12 mouse cellular contexts compared by ENCODE assay signal in genomic region chr2:75998692-75999091, GRCm38 (mm10). TPM values are rescaled to one million over a fixed set of nuclear protein-coding genes. Genes with fewer than 3 reads are reported as not detected.
DNase-seq lines count a peak whose midpoint lies in the region; ATAC-seq and TF ChIP-seq lines count a peak whose summit lies in the region.
"Had no signal": no experiment of that assay in that cellular context is flagged by ENCODE, and none has a peak within 500 bp of the region (broad histone marks: within the 10 kb centered on the region; RNA-seq: fewer than 3 reads in every experiment).

No protein-coding gene starts in this region.

- peak overlapping the region; percentile 50; the same call in 1 of the 2 replicates for H3K27ac ChIP-seq in intestine, postnatal 0 days (ENCODE audit: low read depth, low read length)
- H3K27ac ChIP-seq in intestine, embryonic 16.5 days (ENCODE audit: low read length): no peak overlapping the region
- no peak overlapping the region for H3K27ac ChIP-seq in stomach, embryonic 15.5 days
- H3K27ac ChIP-seq in stomach, postnatal 0 days (replicated peaks): no peak overlapping the region
- peak overlapping the region; percentile 7; the same call in 1 of the 2 replicates for H3K27ac ChIP-seq in hindbrain, embryonic 14.5 days
- H3K27ac ChIP-seq: hindbrain, embryonic 15.5 days had no signal

- no peak for DNase-seq in stomach, postnatal 0 days (ENCODE audit: low spot score)
- DNase-seq in hindbrain, embryonic 14.5 days (ENCODE audit: low spot score): peak; percentile 40
- DNase-seq in frontal cortex, postnatal 14 days (ENCODE audit: low spot score in 2 of 2): no peak
- no peak for DNase-seq in left cerebral cortex, postnatal 25 days (ENCODE audit: low spot score in 2 of 2)
- no peak for DNase-seq in frontal cortex, postnatal 25 days (ENCODE audit: low spot score in 2 of 2)
- DNase-seq: gastrocnemius, postnatal 10 days; liver, postnatal 0 days had no signal

- H3K27me3 ChIP-seq in intestine, postnatal 0 days (replicated peaks; ENCODE audit: control insufficient read depth, insufficient read depth, low read length): 0 out of 2 replicates have a peak, but pooled peaks cover 8% of the 10 kb centered on the region
- H3K27me3 ChIP-seq in intestine, embryonic 16.5 days (replicated peaks; ENCODE audit: control insufficient read depth, insufficient read depth, low read length): no peaks in the 10 kb centered on the region
- H3K27me3 ChIP-seq in stomach, embryonic 15.5 days (replicated peaks): no peaks in the 10 kb centered on the region
- no peaks in the 10 kb centered on the region for H3K27me3 ChIP-seq in stomach, postnatal 0 days (ENCODE audit: control insufficient read depth, insufficient read depth, low read length)
- H3K27me3 ChIP-seq in hindbrain, embryonic 14.5 days (ENCODE audit: control insufficient read depth, insufficient read depth, low read length): no peaks in the 10 kb centered on the region
- H3K27me3 ChIP-seq: hindbrain, embryonic 15.5 days had no signal

- H3K4me2 ChIP-seq in intestine, postnatal 0 days (replicated peaks; ENCODE audit: low read depth): no peak overlapping the region
- no peak overlapping the region for H3K4me2 ChIP-seq in intestine, embryonic 16.5 days (ENCODE audit: low read depth, low read length)
- 0 out of 2 replicates have a peak overlapping the region, but pooled peaks have one; percentile 9 for H3K4me2 ChIP-seq in stomach, embryonic 15.5 days
- no peak overlapping the region for H3K4me2 ChIP-seq in stomach, postnatal 0 days (replicated peaks; ENCODE audit: low read depth)
- no peak overlapping the region for H3K4me2 ChIP-seq in hindbrain, embryonic 14.5 days (replicated peaks)
- H3K4me2 ChIP-seq: hindbrain, embryonic 15.5 days had no signal

- H3K4me1 ChIP-seq in intestine, postnatal 0 days (replicated peaks; ENCODE audit: control insufficient read depth, insufficient read depth, low read length): no peaks in the 10 kb centered on the region
- H3K4me1 ChIP-seq in intestine, embryonic 16.5 days (ENCODE audit: control insufficient read depth, insufficient read depth, low read length): peaks cover 7% of the 10 kb centered on the region; the same call in 1 of the 2 replicates
- 0 out of 2 replicates have a peak, but pooled peaks cover 4% of the 10 kb centered on the region for H3K4me1 ChIP-seq in stomach, embryonic 15.5 days
- no peaks in the 10 kb centered on the region for H3K4me1 ChIP-seq in stomach, postnatal 0 days (replicated peaks; ENCODE audit: control insufficient read depth, insufficient read depth)
- H3K4me1 ChIP-seq in hindbrain, embryonic 14.5 days (replicated peaks; ENCODE audit: control insufficient read depth, insufficient read depth, low read length): 0 out of 2 replicates have a peak, but pooled peaks cover 4% of the 10 kb centered on the region

- TF ChIP-seq CTCF in intestine, postnatal 0 days (IDR thresholded peaks at IDR 0.05; ENCODE audit: low read depth): no peak
- no peak for TF ChIP-seq CTCF in stomach, postnatal 0 days (IDR thresholded peaks at IDR 0.05; ENCODE audit: low read depth)

- WGBS in intestine, postnatal 0 days: 43% methylated on average over 8 of the region's 8 CpGs
- WGBS in intestine, embryonic 16.5 days: 32% methylated on average over 8 of the region's 8 CpGs
- WGBS in stomach, embryonic 15.5 days: 27% methylated on average over 8 of the region's 8 CpGs
- WGBS in stomach, postnatal 0 days: 28% methylated on average over 8 of the region's 8 CpGs
- WGBS in hindbrain, embryonic 14.5 days: 27% methylated on average over 8 of the region's 8 CpGs

- H3K4me3 ChIP-seq in intestine, postnatal 0 days (ENCODE audit: low read depth, low read length): no peak overlapping the region
- no peak overlapping the region for H3K4me3 ChIP-seq in intestine, embryonic 16.5 days (ENCODE audit: low read length)
- no peak overlapping the region for H3K4me3 ChIP-seq in stomach, embryonic 15.5 days (replicated peaks)
- H3K4me3 ChIP-seq in stomach, postnatal 0 days (ENCODE audit: low read depth, low read length): no peak overlapping the region
- no peak overlapping the region for H3K4me3 ChIP-seq in hindbrain, embryonic 14.5 days (replicated peaks; ENCODE audit: low read length)
- H3K4me3 ChIP-seq: hindbrain, embryonic 15.5 days had no signal

- ATAC-seq in intestine, postnatal 0 days: no peak
- ATAC-seq in intestine, embryonic 16.5 days: no peak
- ATAC-seq in stomach, embryonic 15.5 days (ENCODE audit: insufficient read depth, low FRiP score, low read depth): no peak; the same call in 1 of the 2 replicates
- no peak for ATAC-seq in stomach, postnatal 0 days (ENCODE audit: low FRiP score, low TSS enrichment)
- ATAC-seq in hindbrain, embryonic 14.5 days (ENCODE audit: low FRiP score): no peak

- intact Hi-C loops in left cerebral cortex, postnatal 25 days (cut with DNase I): no loop called here

- TF ChIP-seq EP300 in stomach, postnatal 0 days (optimal IDR thresholded peaks at IDR 0.05): no peak

- no peak overlapping the region for H3K9ac ChIP-seq in intestine, postnatal 0 days (ENCODE audit: low read depth, low read length)
- H3K9ac ChIP-seq in intestine, embryonic 16.5 days (ENCODE audit: low read depth, low read length): no peak overlapping the region
- H3K9ac ChIP-seq in stomach, embryonic 15.5 days: no peak overlapping the region
- H3K9ac ChIP-seq in stomach, postnatal 0 days (ENCODE audit: low read length): no peak overlapping the region
- H3K9ac ChIP-seq in hindbrain, embryonic 14.5 days: no peak overlapping the region
- H3K9ac ChIP-seq: hindbrain, embryonic 15.5 days; liver, postnatal 0 days had no signal

- no peaks in the 10 kb centered on the region for H3K9me3 ChIP-seq in intestine, postnatal 0 days (ENCODE audit: control insufficient read depth)
- H3K9me3 ChIP-seq in intestine, embryonic 16.5 days (ENCODE audit: control insufficient read depth, low read length): no peaks in the 10 kb centered on the region
- no peaks in the 10 kb centered on the region for H3K9me3 ChIP-seq in stomach, embryonic 15.5 days
- no peaks in the 10 kb centered on the region for H3K9me3 ChIP-seq in stomach, postnatal 0 days (ENCODE audit: control insufficient read depth, low read length)
- no peaks in the 10 kb centered on the region for H3K9me3 ChIP-seq in hindbrain, embryonic 14.5 days (ENCODE audit: control insufficient read depth, low read length)
- H3K9me3 ChIP-seq: hindbrain, embryonic 15.5 days had no signal

- H3K36me3 ChIP-seq in intestine, postnatal 0 days (ENCODE audit: control insufficient read depth, insufficient read depth): no peaks in the 10 kb centered on the region
- H3K36me3 ChIP-seq in intestine, embryonic 16.5 days (ENCODE audit: control insufficient read depth, insufficient read depth, low read length): no peaks in the 10 kb centered on the region
- H3K36me3 ChIP-seq in stomach, embryonic 15.5 days: no peaks in the 10 kb centered on the region
- no peaks in the 10 kb centered on the region for H3K36me3 ChIP-seq in stomach, postnatal 0 days (ENCODE audit: control insufficient read depth, insufficient read depth, low read length)
- H3K36me3 ChIP-seq in hindbrain, embryonic 14.5 days (replicated peaks; ENCODE audit: control insufficient read depth, insufficient read depth): no peaks in the 10 kb centered on the region
- H3K36me3 ChIP-seq: hindbrain, embryonic 15.5 days had no signal

RNA-seq across cellular contexts. Expression of gene Ttc30a1, which starts 16.9 kb away (rescaled TPM):
- polyA plus RNA-seq in intestine, postnatal 0 days (2015; fragmentation: Nextera tagmentation; extraction: Ambion mirVana): 2.4 and 2.6 TPM in 2 replicates
- polyA plus RNA-seq in intestine, embryonic 16.5 days (2015; fragmentation: Nextera tagmentation; extraction: Ambion mirVana): 5.1 and 5.2 TPM in 2 replicates
- 6.1 and 7.2 TPM in 2 replicates for polyA plus RNA-seq in stomach, embryonic 15.5 days (2015; fragmentation: Nextera tagmentation; extraction: Ambion mirVana)
- 3.3 and 3.8 TPM in 2 replicates for polyA plus RNA-seq in stomach, postnatal 0 days (2015; fragmentation: Nextera tagmentation; extraction: Ambion mirVana)
- polyA plus RNA-seq in hindbrain, embryonic 14.5 days (2014; fragmentation: Nextera tagmentation; extraction: Ambion mirVana): 8.7 and 9.2 TPM in 2 replicates
- 1 to 10 TPM; 2.8 to 3.1 TPM for total RNA-seq in left cerebral cortex, postnatal 25 days (2021)

RNA-seq across cellular contexts. Expression of gene Ttc30a2, which starts 20.7 kb away (rescaled TPM):
- 0.13 and 0.23 TPM in 2 replicates for polyA plus RNA-seq in intestine, postnatal 0 days (2015; fragmentation: Nextera tagmentation; extraction: Ambion mirVana)
- 0.15 and 0.22 TPM in 2 replicates for polyA plus RNA-seq in intestine, embryonic 16.5 days (2015; fragmentation: Nextera tagmentation; extraction: Ambion mirVana)
- 0.19 and 0.37 TPM in 2 replicates for polyA plus RNA-seq in stomach, embryonic 15.5 days (2015; fragmentation: Nextera tagmentation; extraction: Ambion mirVana)
- 0.17 and 0.27 TPM in 2 replicates for polyA plus RNA-seq in stomach, postnatal 0 days (2015; fragmentation: Nextera tagmentation; extraction: Ambion mirVana)
- polyA plus RNA-seq in hindbrain, embryonic 14.5 days (2014; fragmentation: Nextera tagmentation; extraction: Ambion mirVana): 1.3 and 1.5 TPM in 2 replicates
- total RNA-seq in left cerebral cortex, postnatal 25 days (2021): under 1 TPM; 0.25 to 0.85 TPM
- total RNA-seq: common myeloid progenitor, adult 5-6 weeks had no signal

Comparison
In these comparisons a context has a peak if more than half of its experiments do, and no peak if none do; other contexts are left out.
1. H3K27ac ChIP-seq: peak in intestine, postnatal 0 days (single experiment) and hindbrain, embryonic 14.5 days (single experiment); none in intestine, embryonic 16.5 days (single experiment), stomach, embryonic 15.5 days (single experiment) and stomach, postnatal 0 days (single experiment).